Mouse (Mus musculus): ENCODE measurements around the gene Flvcr1. TPM values are rescaled to one million over a fixed set of nuclear protein-coding genes. Genes with fewer than 3 reads are reported as not detected.

The Flvcr1 gene
- 8.3 and 8.6 TPM in 2 replicates for polyA plus RNA-seq (2016; fragmentation: Nextera tagmentation; extraction: Ambion mirVana)

DNA sequence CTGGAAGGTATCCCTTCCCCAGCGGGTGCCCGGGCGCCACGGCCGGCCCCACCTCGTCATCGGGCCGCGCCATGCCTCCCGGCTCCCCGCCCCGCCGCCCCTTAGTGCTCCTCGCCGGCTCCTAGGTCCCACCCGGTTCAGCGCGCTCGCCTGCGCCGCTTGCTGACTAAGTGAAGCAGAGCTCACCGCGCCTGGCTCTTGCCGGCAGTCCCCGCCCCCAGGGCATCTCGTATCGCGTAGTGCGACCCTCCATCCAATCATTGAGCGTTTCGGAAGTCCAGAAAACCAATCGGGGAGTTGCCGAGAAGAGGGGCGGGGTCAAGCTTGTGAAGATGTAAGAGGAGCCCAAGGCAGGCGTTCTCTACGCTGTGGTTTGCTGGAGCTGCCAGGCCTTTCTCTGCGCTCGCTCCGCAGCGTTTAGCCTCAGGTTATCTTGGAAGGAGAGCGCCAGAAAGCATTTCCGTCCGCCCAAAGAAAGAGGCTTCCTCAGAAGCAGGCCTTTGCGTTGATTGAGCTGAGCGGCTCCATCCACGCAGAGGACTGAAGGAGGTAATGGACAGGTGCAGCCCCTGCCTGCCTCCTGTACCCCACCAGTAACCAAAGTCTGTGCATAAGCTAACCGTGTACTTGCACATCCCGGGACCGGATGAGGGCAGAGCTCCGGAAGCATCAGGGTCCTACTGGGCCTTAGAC lies at the start of gene Flvcr1:
Gene Flvcr1, minus strand, starts transcription at position 138 of the 693 bp plus-strand sequence.
- Histone ChIP-seq H3K36me3 (peaks cover 9% of the 10 kb centered on the region), H3K27me3 (ENCODE audit: low read depth, poor library complexity, severe bottlenecking) (no peaks in the 10 kb centered on the region), H3K9me3 (replicated peaks) (no peaks in the 10 kb centered on the region), H3K4me3 (peak within 1 kb of the TSS; percentile 87), H3K4me1 (peaks cover 26% of the 10 kb centered on the region), H3K27ac (replicated peaks) (peak within 1 kb of the TSS; percentile 93)
- peak; percentile 99 for DNase-seq (ENCODE audit: low spot score)
- 0% methylated on average over 50 of the region's 50 CpGs for WGBS

DNA sequence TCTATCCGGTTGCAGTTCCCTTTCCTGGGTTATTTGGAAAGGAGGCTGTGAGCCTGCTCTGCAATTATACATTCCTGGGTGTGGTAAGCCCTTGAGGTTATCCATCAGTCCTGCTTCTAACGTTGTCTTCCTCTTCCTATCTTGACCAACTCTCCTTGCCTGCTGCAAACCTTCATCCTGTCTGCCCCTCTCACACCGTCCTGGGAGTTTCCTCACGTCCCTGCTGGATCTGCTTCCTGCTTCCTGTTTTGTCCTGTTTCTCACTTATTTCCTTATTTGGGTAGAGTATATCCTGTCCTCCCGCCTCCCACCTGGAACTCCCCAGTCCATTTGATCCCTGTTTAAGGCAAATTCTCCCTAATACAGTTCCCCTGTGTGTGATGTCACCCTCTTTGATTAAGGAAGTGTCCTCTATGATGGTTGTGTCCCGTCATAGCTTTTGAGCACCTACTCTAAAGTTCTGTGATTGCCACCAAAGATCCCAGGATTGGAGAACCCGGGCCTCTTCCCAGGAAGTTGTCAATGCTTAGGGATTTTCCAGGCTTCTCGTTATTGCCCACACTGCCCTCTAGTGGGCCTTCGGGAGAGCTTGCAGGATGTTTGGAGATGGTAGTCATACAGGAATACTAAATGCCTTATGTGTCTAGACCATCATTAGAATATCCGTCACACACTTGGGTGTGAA lies 49.4 kb upstream of the Flvcr1 start:
- Histone ChIP-seq H3K36me3 (peaks cover 100% of the 10 kb centered on the region), H3K27ac (replicated peaks) (no peak overlapping the region), H3K4me3 (no peak overlapping the region), H3K27me3 (ENCODE audit: low read depth, poor library complexity, severe bottlenecking) (no peaks in the 10 kb centered on the region), H3K9me3 (replicated peaks) (no peaks in the 10 kb centered on the region), H3K4me1 (no peaks in the 10 kb centered on the region)
- peak; percentile 37 for DNase-seq (ENCODE audit: low spot score)
- 77% methylated on average over 10 of the region's 10 CpGs for WGBS

DNA sequence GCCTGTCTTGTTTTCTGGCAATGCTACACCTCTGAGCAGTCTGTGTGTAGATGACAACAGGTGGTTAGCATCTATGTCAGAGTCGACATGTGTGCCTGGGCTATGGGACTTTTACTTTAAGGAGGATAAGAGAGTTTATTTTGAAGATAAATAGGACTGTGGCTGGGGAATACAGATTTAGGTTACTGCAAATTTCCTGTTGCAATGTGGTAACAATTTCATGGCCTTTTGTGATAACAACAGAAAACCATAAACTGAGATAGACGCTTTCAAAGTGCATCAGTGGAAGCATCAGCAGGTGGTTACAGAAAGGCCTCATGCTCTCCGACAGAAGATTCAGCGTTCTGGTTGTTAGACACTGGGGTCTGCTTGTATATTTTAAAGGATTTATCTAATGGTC lies 47.5 kb upstream of the Flvcr1 start:
- Histone ChIP-seq H3K27ac (replicated peaks) (no peak overlapping the region), H3K27me3 (ENCODE audit: low read depth, poor library complexity, severe bottlenecking) (no peaks in the 10 kb centered on the region), H3K9me3 (replicated peaks) (no peaks in the 10 kb centered on the region), H3K4me1 (no peaks in the 10 kb centered on the region), H3K4me3 (no peak overlapping the region), H3K36me3 (peaks cover 100% of the 10 kb centered on the region)
- no peak for DNase-seq (ENCODE audit: low spot score)
- 91% methylated on average over 4 of the region's 4 CpGs for WGBS

DNA sequence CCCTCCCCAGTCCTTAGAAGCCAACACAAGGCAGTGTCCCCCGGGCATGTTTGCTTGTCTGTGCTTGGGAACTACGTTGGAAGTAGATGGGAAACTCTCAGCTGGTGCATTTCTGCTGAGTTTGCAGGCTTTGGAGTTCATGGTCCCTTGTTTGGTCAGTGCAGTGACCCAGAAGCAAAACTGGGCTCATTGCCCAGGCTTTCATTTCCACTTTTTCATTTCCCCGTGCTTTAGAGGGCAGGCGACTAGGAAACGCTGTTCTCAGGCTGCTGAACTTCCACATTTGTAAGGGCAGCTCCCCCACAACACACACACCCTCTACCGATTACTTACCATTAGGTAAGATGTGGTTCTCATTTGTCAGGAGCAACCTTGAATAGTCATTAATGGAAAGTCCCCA lies 47.0 kb upstream of the Flvcr1 start:
- 96% methylated on average over 6 of the region's 6 CpGs for WGBS

DNA sequence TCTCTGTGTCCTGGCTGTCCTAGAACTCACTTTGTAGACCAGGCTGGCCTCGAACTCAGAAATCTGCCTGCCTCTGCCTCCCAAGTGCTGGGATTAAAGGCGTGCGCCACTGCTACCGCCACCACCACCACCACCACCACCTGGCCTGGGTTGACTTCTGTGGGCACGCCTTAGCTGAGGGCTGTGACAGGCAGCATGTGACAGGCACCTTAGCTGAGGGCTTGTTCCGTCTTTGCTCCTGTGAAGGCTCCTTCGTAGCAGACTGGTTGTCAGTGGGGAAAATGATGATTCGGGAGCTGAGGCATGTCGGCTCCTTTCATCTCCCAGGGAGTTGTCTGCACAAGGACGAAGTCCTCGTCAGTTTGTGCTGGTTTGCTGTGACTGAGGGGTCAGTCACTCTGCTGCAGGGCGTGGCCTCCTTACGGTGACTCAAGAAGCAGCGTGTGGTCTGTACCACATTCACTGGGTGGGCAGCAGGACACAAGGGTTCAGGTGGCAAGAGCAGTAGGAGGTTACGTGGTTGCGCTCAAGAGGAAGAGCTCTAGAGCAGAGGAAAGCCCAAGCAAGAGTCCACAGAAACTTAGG lies 46.5 kb upstream of the Flvcr1 start:
- no peak overlapping the region for H3K4me3 ChIP-seq
- 95% methylated on average over 16 of the region's 16 CpGs for WGBS
- no peak for DNase-seq (ENCODE audit: low spot score)
- H3K4me1 ChIP-seq = no peaks in the 10 kb centered on the region
- H3K36me3 ChIP-seq = peaks cover 100% of the 10 kb centered on the region
- no peak overlapping the region for H3K27ac ChIP-seq (replicated peaks)
- no peaks in the 10 kb centered on the region for H3K9me3 ChIP-seq (replicated peaks)
- H3K27me3 ChIP-seq (ENCODE audit: low read depth, poor library complexity, severe bottlenecking) = no peaks in the 10 kb centered on the region

More for the DNA sequence above, 47.0 kb upstream of the Flvcr1 start:
- no peak overlapping the region for H3K27ac ChIP-seq (replicated peaks)
- no peaks in the 10 kb centered on the region for H3K27me3 ChIP-seq (ENCODE audit: low read depth, poor library complexity, severe bottlenecking)
- no peaks in the 10 kb centered on the region for H3K9me3 ChIP-seq (replicated peaks)
- peaks cover 100% of the 10 kb centered on the region for H3K36me3 ChIP-seq
- no peak overlapping the region for H3K4me3 ChIP-seq
- no peaks in the 10 kb centered on the region for H3K4me1 ChIP-seq
- DNase-seq (ENCODE audit: low spot score) = no peak

DNA sequence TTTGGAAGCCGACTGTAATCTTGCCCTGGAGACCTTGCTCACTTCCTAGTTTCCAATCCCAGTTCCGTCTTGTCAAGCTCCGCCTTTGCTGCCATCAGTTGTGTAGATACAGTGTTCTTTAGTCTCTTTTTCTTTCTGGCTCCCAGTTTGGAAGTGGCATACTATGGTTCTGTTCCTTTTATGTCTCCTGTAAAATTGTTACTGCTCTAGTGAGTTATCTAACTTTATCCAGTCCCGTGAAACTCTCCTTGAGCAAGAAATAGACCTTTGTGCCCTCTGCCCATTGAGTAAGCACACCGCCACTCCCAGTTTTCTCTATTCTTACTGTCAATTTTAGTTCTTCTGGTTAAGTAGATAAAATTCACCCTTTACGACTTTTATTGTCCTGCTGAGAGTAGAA lies 45.7 kb upstream of the Flvcr1 start:
- Histone ChIP-seq H3K4me3 (no peak overlapping the region), H3K36me3 (peaks cover 100% of the 10 kb centered on the region), H3K27ac (replicated peaks) (no peak overlapping the region), H3K9me3 (replicated peaks) (no peaks in the 10 kb centered on the region), H3K27me3 (ENCODE audit: low read depth, poor library complexity, severe bottlenecking) (no peaks in the 10 kb centered on the region), H3K4me1 (no peaks in the 10 kb centered on the region)
- 94% methylated on average over 6 of the region's 6 CpGs for WGBS
- no peak for DNase-seq (ENCODE audit: low spot score)

DNA sequence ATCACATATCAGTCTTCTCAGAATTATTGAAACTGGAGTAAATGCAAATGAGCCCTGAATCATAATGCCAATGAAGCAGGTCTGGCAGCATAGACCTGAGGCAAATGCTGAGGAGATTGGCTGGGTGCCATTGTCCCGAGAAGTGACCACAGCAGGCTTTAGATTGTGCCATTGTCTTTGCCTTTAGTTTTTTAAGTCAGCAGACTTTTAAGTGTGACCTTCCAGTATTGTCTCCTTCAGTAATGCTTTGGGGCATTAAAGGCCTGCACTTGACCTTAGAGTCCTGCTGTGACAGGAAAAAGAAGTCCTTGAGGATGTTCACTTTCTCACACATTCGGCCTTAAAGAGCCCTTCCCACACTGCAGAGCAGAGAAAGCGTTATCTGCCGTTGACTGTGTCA lies 44.3 kb upstream of the Flvcr1 start:
- Histone ChIP-seq H3K4me3 (no peak overlapping the region), H3K9me3 (replicated peaks) (no peaks in the 10 kb centered on the region), H3K36me3 (peaks cover 100% of the 10 kb centered on the region), H3K4me1 (no peaks in the 10 kb centered on the region; the same call in 1 of the 2 replicates), H3K27ac (replicated peaks) (no peak overlapping the region), H3K27me3 (ENCODE audit: low read depth, poor library complexity, severe bottlenecking) (no peaks in the 10 kb centered on the region)
- no peak for DNase-seq (ENCODE audit: low spot score)
- 93% methylated on average over 4 of the region's 4 CpGs for WGBS

DNA sequence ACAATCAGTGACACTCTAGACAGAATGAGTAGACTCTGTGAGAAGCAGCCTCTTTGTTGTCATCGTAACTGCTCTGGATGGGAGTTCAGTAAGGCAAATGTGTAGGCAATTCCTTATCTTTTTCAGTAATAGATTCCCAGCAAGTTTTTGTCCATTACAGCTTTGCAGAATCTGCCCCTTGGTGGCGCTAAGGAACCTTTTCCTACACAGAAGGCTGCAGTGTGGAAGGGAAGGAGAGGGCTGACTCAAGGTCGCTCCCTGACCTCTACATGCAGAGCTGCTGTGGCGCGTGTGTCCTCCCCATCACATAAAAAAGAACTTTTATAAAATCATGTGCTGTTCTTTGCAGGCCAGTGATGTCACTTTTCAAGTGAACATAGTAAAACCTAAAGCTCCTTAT lies 42.4 kb upstream of the Flvcr1 start:
- H3K4me3 ChIP-seq = no peak overlapping the region
- no peaks in the 10 kb centered on the region for H3K27me3 ChIP-seq (ENCODE audit: low read depth, poor library complexity, severe bottlenecking)
- H3K9me3 ChIP-seq (replicated peaks) = no peaks in the 10 kb centered on the region
- no peak overlapping the region for H3K27ac ChIP-seq (replicated peaks)
- no peak for DNase-seq (ENCODE audit: low spot score)
- H3K36me3 ChIP-seq = peaks cover 88% of the 10 kb centered on the region
- 83% methylated on average over 5 of the region's 5 CpGs for WGBS
- peaks cover 18% of the 10 kb centered on the region for H3K4me1 ChIP-seq

DNA sequence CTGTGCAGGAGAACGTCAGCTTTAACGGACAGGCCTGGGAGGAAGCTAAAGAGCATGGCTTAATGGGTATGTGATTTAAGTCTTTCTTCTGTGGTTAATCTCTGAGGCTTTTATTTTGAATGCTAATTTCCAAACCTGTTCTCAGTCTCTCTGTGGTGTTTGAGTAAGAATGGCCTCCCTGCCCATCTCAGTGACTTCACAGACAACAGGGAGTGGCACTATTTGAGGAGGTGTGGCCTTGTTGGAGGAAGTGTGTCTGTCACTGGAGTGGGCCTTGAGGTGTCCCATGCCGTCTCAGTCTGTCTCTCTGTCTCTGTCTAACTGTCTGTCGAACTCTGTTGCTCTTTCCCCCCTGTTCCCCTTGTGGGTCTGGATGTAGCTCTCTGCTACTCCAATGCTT lies 39.2 kb upstream of the Flvcr1 start:
- H3K4me1 ChIP-seq = peaks cover 26% of the 10 kb centered on the region
- DNase-seq (ENCODE audit: low spot score) = no peak
- 90% methylated on average over 4 of the region's 4 CpGs for WGBS
- H3K27me3 ChIP-seq (ENCODE audit: low read depth, poor library complexity, severe bottlenecking) = no peaks in the 10 kb centered on the region
- no peak overlapping the region for H3K27ac ChIP-seq (replicated peaks)
- peaks cover 56% of the 10 kb centered on the region for H3K36me3 ChIP-seq
- H3K4me3 ChIP-seq = no peak overlapping the region
- H3K9me3 ChIP-seq (replicated peaks) = no peaks in the 10 kb centered on the region

DNA sequence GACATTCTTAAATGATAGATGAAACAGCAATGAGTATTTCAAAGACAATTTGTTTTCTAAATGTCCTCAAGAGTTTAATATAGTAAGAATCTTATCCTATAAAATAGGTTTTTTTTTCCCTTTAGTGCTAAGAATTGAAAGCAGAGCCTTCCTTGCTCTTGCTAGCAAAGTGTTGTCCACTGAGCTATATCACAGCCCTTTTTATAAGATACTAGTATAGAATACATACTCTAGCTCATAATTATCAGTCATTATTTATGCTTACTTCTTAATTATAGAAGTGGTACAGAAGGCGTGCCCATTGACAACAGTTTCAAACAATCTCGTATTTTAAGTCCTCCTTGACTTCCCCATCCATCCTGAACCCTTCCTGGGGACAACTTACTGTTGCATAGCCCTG lies 38.6 kb upstream of the Flvcr1 start:
- 92% methylated on average over 2 of the region's 2 CpGs for WGBS
- no peak overlapping the region for H3K27ac ChIP-seq (replicated peaks)
- peaks cover 50% of the 10 kb centered on the region for H3K36me3 ChIP-seq
- no peaks in the 10 kb centered on the region for H3K9me3 ChIP-seq (replicated peaks)
- H3K4me1 ChIP-seq = peaks cover 26% of the 10 kb centered on the region
- no peak overlapping the region for H3K4me3 ChIP-seq
- no peaks in the 10 kb centered on the region for H3K27me3 ChIP-seq (ENCODE audit: low read depth, poor library complexity, severe bottlenecking)
- DNase-seq (ENCODE audit: low spot score) = no peak

DNA sequence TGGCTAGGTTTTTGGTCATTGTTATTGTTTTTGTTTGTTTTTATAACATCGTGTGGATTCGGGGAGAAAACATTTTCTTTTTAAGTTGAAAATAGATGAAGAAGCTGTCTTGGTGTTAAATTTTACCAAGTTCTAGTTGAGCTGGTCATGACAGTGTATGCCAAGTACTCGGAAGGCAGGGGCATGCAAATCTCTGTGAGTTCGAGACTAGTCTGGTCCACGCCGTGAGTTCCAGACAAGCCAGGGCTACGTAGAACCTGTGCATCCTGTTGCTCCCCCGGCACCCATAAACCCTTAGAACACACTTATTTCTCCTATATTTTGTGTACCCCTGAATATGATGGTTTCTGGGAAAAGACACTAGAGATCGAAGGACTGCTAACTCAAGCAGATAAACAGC lies 37.7 kb upstream of the Flvcr1 start:
- Histone ChIP-seq H3K27me3 (ENCODE audit: low read depth, poor library complexity, severe bottlenecking) (no peaks in the 10 kb centered on the region), H3K36me3 (peaks cover 41% of the 10 kb centered on the region), H3K4me3 (peak overlapping the region; percentile 85), H3K27ac (replicated peaks) (peak overlapping the region; percentile 96), H3K4me1 (peaks cover 26% of the 10 kb centered on the region), H3K9me3 (replicated peaks) (no peaks in the 10 kb centered on the region)
- 56% methylated on average over 9 of the region's 9 CpGs for WGBS
- DNase-seq (ENCODE audit: low spot score) = no peak

DNA sequence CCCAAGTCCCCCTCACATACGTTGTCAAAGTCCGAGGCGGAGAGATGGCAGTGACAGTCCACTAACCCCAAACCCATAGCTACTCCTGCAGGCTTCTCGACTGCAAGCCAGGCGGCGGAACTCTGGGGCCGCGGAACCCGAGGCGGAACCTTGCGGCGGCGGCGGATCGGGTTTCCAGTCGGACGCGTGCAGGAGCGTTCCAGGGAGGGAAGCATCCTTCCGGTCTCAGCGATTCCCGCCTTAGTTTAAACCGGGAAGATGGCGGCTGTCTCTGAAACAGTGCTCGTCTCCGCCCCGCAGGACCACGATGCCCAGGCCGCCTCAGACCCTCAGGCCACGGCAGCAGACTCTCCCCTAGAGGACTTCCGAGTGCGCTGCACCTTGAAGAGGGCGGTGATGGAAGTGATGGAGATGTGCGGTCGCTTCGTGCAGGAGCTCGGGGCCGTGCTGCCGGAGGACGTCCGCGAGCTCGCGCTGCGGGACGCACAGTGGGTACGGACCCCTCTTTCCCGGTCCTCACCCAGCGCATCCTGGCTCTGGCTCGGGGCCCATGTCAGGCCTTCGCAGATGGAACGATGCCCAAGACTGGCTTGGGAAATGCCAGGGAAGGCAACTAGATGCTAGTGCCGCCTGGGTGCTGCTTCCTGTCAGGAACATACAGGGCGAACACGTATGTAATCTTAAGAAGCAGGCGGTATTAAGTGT lies 37.0 kb upstream of the Flvcr1 start, which contains the start of the genes Tatdn3 and Nsl1:
Gene Tatdn3, minus strand, starts transcription at position 152 of the 705 bp plus-strand sequence.
Gene Nsl1, plus strand, starts transcription at position 232 of the 705 bp plus-strand sequence.
- WGBS = under 1% methylated on average over 56 of the region's 56 CpGs
- H3K4me3 ChIP-seq = peak within 1 kb of the TSS; percentile 85
- no peaks in the 10 kb centered on the region for H3K9me3 ChIP-seq (replicated peaks)
- H3K27ac ChIP-seq (replicated peaks) = peak within 1 kb of the TSS; percentile 96
- peaks cover 26% of the 10 kb centered on the region for H3K4me1 ChIP-seq
- DNase-seq (ENCODE audit: low spot score) = peak; percentile 90
- peaks cover 34% of the 10 kb centered on the region for H3K36me3 ChIP-seq
- H3K27me3 ChIP-seq (ENCODE audit: low read depth, poor library complexity, severe bottlenecking) = no peaks in the 10 kb centered on the region
